Mouse (Mus musculus) mesoderm, embryonic 11.5 days (tissue): ENCODE data around the gene Gm3776.
"Not testable (repeated sequence)": the region's sequence is repeated elsewhere in the genome, so short reads cannot be mapped to it uniquely, and the experiment has no call there.

Experiments
- DNase-seq: peaks from one replicate; pipeline ENCODE4 v3.0.0-alpha.2; 2012; ENCODE audit warnings: low read depth, low spot score

The Gm3776 gene

GRCm38 (mm10) chr9:78292462-78292861 is 35.5 kb downstream of the Gm3776 start:
- not testable (repeated sequence) for DNase-seq

DNA sequence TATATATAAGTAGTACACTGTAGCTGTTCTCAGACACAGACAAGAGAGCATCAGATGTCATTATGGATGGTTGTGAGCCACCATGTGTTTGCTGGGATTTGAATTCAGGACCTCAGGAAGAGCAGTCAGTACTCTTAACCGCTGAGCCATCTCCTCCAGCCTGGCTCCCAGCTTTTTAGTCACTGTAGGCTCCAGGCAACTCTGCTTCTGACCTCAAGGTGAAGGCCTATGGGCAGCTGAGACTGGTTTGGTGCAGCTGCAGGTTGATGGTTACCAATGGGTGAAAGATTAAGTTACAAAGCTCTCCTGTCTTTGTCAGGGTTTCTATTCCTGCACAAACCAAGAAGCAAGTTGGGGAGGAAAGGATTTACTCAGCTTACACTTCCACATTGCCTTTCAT is 36.8 kb downstream of the Gm3776 start:
- DNase-seq: not testable (repeated sequence)

DNA sequence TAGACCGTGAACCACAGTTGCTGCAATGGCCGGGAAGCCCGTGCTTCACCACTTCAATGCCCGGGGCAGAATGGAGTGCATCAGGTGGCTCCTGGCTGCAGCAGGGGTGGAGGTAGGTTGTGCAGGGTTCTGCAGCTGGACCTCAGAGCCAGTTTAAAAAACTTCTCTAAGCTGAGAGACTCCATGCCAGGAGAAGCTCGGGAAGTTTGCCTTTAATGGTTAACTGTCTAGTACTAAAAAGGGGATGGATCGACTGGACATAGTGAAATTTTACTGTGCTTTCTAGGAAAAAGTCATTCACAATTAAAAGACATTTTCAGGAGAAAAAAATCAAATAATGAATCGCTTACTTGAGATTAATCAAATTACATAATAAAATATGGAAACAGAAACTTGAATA is 37.9 kb downstream of the Gm3776 start:
- not testable (repeated sequence) for DNase-seq

DNA sequence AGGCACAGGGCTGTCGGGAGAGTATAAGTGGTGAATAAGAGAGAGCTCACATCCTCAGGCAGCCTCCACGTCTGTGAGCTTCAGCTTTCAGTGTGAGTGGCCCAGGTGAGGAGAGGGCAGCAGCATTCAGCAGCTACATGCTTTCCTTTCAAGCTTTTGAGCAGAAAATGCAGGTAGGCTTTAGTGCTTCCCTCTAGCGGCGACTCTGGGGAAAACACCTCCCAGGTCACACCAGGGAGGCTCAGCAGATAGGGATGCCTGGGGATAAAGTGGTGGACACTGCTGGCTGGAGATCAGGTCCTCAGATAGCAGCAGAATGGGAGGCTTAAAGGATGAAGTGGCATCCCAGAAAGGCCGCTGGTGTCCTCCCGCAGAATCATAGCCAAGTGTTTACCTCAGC is 39.2 kb downstream of the Gm3776 start:
- peak; percentile 63 for DNase-seq

DNA sequence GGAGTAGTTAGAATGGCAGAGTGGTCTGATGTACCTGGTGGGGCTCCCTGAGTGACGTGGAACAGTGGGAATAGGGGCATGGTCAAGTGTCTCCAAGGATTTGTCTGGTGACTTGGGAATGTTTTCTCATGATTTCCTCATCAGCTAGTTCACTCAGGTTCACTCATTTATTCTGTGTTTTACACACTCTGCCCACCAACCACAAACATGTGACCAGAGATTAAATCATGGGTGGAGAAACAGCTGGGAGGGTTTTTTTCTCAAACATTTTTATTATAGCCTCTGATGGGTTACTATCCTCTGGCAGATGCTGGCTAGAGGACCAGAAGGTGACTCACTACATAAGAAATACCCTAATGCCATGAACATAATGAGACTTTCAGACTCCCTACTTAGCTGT is 41.3 kb downstream of the Gm3776 start:
- no peak for DNase-seq

DNA sequence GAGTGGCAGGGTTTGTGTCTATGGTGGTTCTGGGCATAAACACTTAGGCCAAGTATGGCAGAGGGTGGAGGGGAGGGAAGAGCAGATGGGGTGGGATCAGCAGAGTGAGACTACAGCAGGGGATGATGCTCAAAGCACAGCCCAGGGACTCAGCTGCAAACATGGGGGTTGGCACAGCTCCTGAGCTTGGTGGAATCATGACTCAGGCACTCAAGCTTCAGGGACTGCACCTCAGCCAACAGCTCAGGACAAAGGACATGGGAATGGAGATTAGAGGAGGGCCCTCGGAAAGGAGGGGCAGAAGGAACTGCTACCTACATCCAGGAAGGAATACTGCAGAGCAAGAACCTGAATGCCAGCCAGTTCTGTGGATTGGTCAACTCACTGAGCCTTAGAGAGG is 42.2 kb downstream of the Gm3776 start:
- not testable (repeated sequence) for DNase-seq

DNA sequence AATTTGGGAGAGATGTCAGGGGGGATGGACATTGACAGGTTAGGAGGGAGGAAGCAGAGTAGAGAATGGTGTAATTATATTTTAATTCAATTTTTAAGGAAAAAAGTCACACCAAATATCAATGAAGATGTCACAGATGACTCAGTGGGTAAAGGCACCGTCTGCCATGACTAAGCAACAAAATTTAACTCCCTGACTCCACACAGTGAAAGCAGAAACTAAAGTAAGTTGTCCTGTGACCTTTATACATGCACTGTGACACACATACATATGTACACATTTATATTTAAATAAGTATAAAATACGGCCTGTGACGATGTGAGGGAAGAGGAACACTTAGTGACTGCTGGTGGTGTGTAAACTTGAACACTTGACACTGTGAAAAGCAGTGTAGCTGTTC is 51.2 kb downstream of the Gm3776 start:
- DNase-seq: not testable (repeated sequence)

GRCm38 (mm10) chr9:78314696-78315095 is 57.8 kb downstream of the Gm3776 start, which contains the start of gene Omt2a:
TSS of gene Omt2a (minus strand) at chr9:78314796.
- no peak for DNase-seq
